Mouse (Mus musculus) CH12.LX (cell line): ENCODE data around the gene Myh9. TPM values are rescaled to one million over a fixed set of nuclear protein-coding genes. Genes with fewer than 3 reads are reported as not detected.

Experiments used
- DNase-seq: peaks from one replicate; pipeline ENCODE4 v3.0.0-alpha.2; 2013; ENCODE audit errors: extremely low read depth
- H3K27ac ChIP-seq: 2 replicates; pipeline ENCODE4 v1.5.1; 2012; ENCODE audit warnings: low read depth, mild to moderate bottlenecking, control low read depth, moderate library complexity; ENCODE audit not compliant: insufficient read depth
- H3K27me3 ChIP-seq: replicated peaks from 2 replicates; pipeline ENCODE3; 2012; ENCODE audit warnings: inconsistent platforms
- H3K36me3 ChIP-seq, 2 experiments: replicated peaks in 1 of 2; 2 replicates each; pipeline versions ENCODE3 to v1.6.1; 2012; ENCODE audit warnings: inconsistent platforms in 1 of 2, low read length in 1 of 2, mild to moderate bottlenecking in 1 of 2, mixed read lengths in 1 of 2, moderate library complexity in 1 of 2; ENCODE audit not compliant: control insufficient read depth in 1 of 2, insufficient read depth in 1 of 2
- H3K4me1 ChIP-seq, 2 experiments: 2 replicates each; pipeline ENCODE4 v1.6.1; 2012; ENCODE audit warnings: inconsistent platforms in 1 of 2, moderate library complexity in 1 of 2; ENCODE audit not compliant: insufficient read depth in 2 of 2, control insufficient read depth in 1 of 2
- H3K4me2 ChIP-seq: 2 replicates; pipeline ENCODE4 v1.6.1; 2012; ENCODE audit warnings: low read depth, mild to moderate bottlenecking, control low read depth; ENCODE audit not compliant: poor library complexity, insufficient read depth, severe bottlenecking
- H3K4me3 ChIP-seq, 3 experiments: fragments of 150-350 bp in 1 of 3; sonication (generic) in 1 of 3; replicated peaks in 1 of 3; 2 replicates each; pipeline versions ENCODE3 to v1.5.1; 2011 to 2012; ENCODE audit warnings: low read depth in 2 of 3, low read length in 2 of 3, mild to moderate bottlenecking in 2 of 3, moderate library complexity in 2 of 3, control low read depth in 1 of 3, improper control_type of control experiment in 1 of 3, inconsistent platforms in 1 of 3, mixed read lengths in 1 of 3; ENCODE audit not compliant: poor library complexity in 1 of 3
- H3K79me2 ChIP-seq: replicated peaks from 2 replicates; pipeline ENCODE4 v1.6.1; 2012; ENCODE audit warnings: mild to moderate bottlenecking, moderate library complexity; ENCODE audit not compliant: control insufficient read depth, poor library complexity, insufficient read depth, severe bottlenecking; ENCODE audit errors: extremely low read depth
- H3K9ac ChIP-seq: 2 replicates; pipeline ENCODE4 v1.6.1; 2012; ENCODE audit warnings: low read depth, mild to moderate bottlenecking, control low read depth, moderate library complexity; ENCODE audit not compliant: insufficient read depth
- H3K9me3 ChIP-seq: replicated peaks from 2 replicates; pipeline ENCODE3; 2012; ENCODE audit warnings: low read length, inconsistent platforms, mixed read lengths
- CTCF ChIP-seq, 2 experiments: IDR thresholded peaks in 1 of 2; conservative IDR thresholded peaks in 1 of 2; 2 replicates each; pipeline ENCODE4 v1.5.1; 2011 to 2012; ENCODE audit warnings: low read depth in 2 of 2, low read length in 2 of 2, improper control_type of control experiment in 1 of 2, inconsistent platforms in 1 of 2, mild to moderate bottlenecking in 1 of 2, moderate library complexity in 1 of 2
- E2F4 ChIP-seq: IDR thresholded peaks from 2 replicates; pipeline ENCODE4 v1.6.1; 2011; ENCODE audit warnings: low read depth, low read length, improper control_type of control experiment; ENCODE audit not compliant: insufficient replicate concordance
- IRF4 ChIP-seq: IDR thresholded peaks from 2 replicates; pipeline ENCODE4 v1.6.1; 2014; ENCODE audit warnings: low read depth, mild to moderate bottlenecking, inconsistent platforms, low read length, improper control_type of control experiment
- JUND ChIP-seq: conservative IDR thresholded peaks from 2 replicates; pipeline ENCODE4 v1.6.1; 2011; ENCODE audit warnings: low read depth, low read length, improper control_type of control experiment
- KAT2A ChIP-seq: IDR thresholded peaks from 2 replicates; pipeline ENCODE4 v1.6.1; 2012; ENCODE audit warnings: low read length, improper control_type of control experiment, inconsistent platforms; ENCODE audit not compliant: insufficient replicate concordance
- MAFK ChIP-seq: IDR thresholded peaks from 2 replicates; pipeline ENCODE4 v1.6.1; 2011; ENCODE audit warnings: low read length, improper control_type of control experiment; ENCODE audit not compliant: insufficient replicate concordance
- MAZ ChIP-seq: IDR thresholded peaks from 2 replicates; pipeline ENCODE4 v1.6.1; 2012; ENCODE audit warnings: low read depth, mild to moderate bottlenecking, inconsistent platforms, low read length, improper control_type of control experiment, moderate library complexity
- MEF2A ChIP-seq: IDR thresholded peaks from 2 replicates; pipeline ENCODE4 v1.6.1; 2014; ENCODE audit warnings: low read depth, mild to moderate bottlenecking, inconsistent platforms, low read length, improper control_type of control experiment, borderline replicate concordance
- MYC ChIP-seq: IDR thresholded peaks from 2 replicates; pipeline ENCODE4 v1.6.1; 2011; ENCODE audit warnings: low read depth, mild to moderate bottlenecking, improper control_type of control experiment, low read length
- NRF1 ChIP-seq: IDR thresholded peaks from 2 replicates; pipeline ENCODE4 v1.6.1; 2014; ENCODE audit warnings: low read depth, mild to moderate bottlenecking, inconsistent platforms, low read length, improper control_type of control experiment, moderate library complexity
- POLR2A ChIP-seq: IDR thresholded peaks from 2 replicates; pipeline ENCODE4 v1.6.1; 2011; ENCODE audit warnings: low read depth, mild to moderate bottlenecking, improper control_type of control experiment, low read length
- RAD21 ChIP-seq: IDR thresholded peaks from 2 replicates; pipeline ENCODE4 v1.6.1; 2011; ENCODE audit warnings: low read depth, mild to moderate bottlenecking, low read length, improper control_type of control experiment, moderate library complexity
- TBP ChIP-seq: conservative IDR thresholded peaks from 2 replicates; pipeline ENCODE4 v1.6.1; 2011; ENCODE audit warnings: low read depth, low read length, improper control_type of control experiment
- ZNF384 ChIP-seq: IDR thresholded peaks from 2 replicates; pipeline ENCODE4 v1.6.1; 2012; ENCODE audit warnings: low read depth, low read length, improper control_type of control experiment, inconsistent platforms
- dilution Hi-C: fragments of 300-500 bp; cut with MboI; formaldehyde crosslinking; loops from 2 replicates; pipeline ENCODE4 v1.14.3; 2020; ENCODE audit warnings: low sequenced_read_pairs; ENCODE audit not compliant: extremely low pct_unique_long_range_greater_than_20kb, extremely low pct_ligation_motif_present
- in situ Hi-C: fragments of 300-500 bp; cut with MboI; formaldehyde crosslinking; loops from 3 replicates; pipeline ENCODE4 v1.14.3; 2019; ENCODE audit warnings: low sequenced_read_pairs, low pct_ligation_motif_present, low pct_unique_long_range_greater_than_20kb, mixed read lengths
- polyA plus RNA-seq: library from polyadenylated mRNA; unstranded; fragments of >175 nt; gene quantifications from 2 replicates; pipeline ENCODE4 v1.2.1, GENCODE M21; 2012; ENCODE audit warnings: low read depth; ENCODE audit not compliant: insufficient read length
- total RNA-seq, 2 experiments: library from RNA; depleted of rRNA; stranded (reverse); fragments of 300-350 nt in 1 of 2; fragments of >200 nt in 1 of 2; gene quantifications; 2 replicates each; pipeline ENCODE4 v1.2.3; 2012 to 2014

The Myh9 gene
- total and polyA plus RNA-seq, 3 experiments: 43.8 to 165 (median 146) TPM

DNA sequence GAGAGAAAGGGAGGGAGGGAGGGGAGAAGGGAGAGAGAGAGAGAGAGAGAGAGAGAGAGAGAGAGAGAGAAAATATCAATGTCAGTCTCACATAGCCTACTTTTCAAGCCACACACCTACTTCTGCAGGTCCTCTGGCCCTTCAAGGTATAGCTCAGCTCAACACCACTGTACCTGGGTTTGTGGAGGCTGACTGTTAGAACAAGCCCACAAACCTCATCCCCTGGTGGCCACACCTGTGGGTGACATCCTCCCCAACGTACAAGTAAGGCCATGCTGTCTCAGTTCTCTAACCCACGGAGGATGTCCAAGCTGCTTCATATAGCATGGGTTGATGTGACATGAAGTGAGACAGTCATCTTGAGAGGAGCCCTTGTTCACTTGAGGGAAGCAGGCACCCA, 35.2 kb upstream of the Myh9 start:
- H3K4me3 ChIP-seq: no peak overlapping the region
- in situ Hi-C loops: no loop called here
- H3K36me3 ChIP-seq: no peaks in the 10 kb centered on the region
- H3K4me1 ChIP-seq: peaks cover 3 to 7% of the 10 kb centered on the region in 2 experiments; a peak in 3 of 4 replicates
- H3K27ac ChIP-seq: no peak overlapping the region
- dilution Hi-C loops: no loop called here
- TF ChIP-seq ZNF384: no peak
- no peak for TF ChIP-seq MAFK
- TF ChIP-seq CTCF (conservative IDR thresholded peaks at IDR 0.05 in 1 of 2, IDR thresholded peaks at IDR 0.05 in 1 of 2; ENCODE audit: low read depth in 2 of 2, low read length in 2 of 2): peak; percentile 15 to 26; a peak in 2 of 4 replicates
- peak; percentile 9; the same call in 1 of the 2 replicates for TF ChIP-seq RAD21
- TF ChIP-seq, all 38 proteins: peak for 2
- Histone ChIP-seq H3K27me3 (peaks cover 2% of the 10 kb centered on the region), H3K9ac (no peak overlapping the region), H3K9me3 (no peaks in the 10 kb centered on the region), H3K79me2 (no peaks in the 10 kb centered on the region), H3K4me2 (no peak overlapping the region)
- DNase-seq: no peak

DNA sequence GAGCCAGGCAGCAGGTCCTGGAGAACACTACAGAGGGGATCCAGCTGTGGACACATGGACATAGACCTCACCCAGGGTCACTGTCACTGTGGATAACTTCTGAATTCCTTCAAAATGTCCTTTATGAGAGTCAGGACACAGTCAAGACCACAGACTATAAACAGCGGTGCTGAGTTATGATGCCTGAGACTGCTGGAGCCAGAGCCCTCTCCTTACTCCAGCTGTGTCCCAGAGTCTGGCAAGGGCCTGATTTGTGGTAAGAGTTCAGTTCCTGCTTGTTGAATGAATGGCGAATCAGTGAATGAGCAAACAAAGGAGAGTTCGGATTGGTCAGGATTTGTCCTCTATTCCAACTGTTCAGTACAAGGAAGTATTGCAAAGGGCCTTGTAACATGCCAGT, 34.7 kb upstream of the Myh9 start:
- TF ChIP-seq JUND: no peak
- TF ChIP-seq KAT2A: no peak
- TF ChIP-seq IRF4: no peak
- no peak for TF ChIP-seq NRF1
- TF ChIP-seq E2F4: no peak
- no peak for TF ChIP-seq POLR2A
- TF ChIP-seq MAFK: no peak
- TF ChIP-seq TBP: no peak
- TF ChIP-seq MEF2A: no peak
- TF ChIP-seq CTCF (conservative IDR thresholded peaks at IDR 0.05 in 1 of 2, IDR thresholded peaks at IDR 0.05 in 1 of 2; ENCODE audit: low read depth in 2 of 2, low read length in 2 of 2): no peak
- no peak for TF ChIP-seq MAZ
- Histone ChIP-seq H3K79me2 (no peaks in the 10 kb centered on the region), H3K4me1 (peaks cover 3 to 5% of the 10 kb centered on the region in 2 experiments; a peak in 3 of 4 replicates), H3K4me3 (no peak overlapping the region), H3K9ac (no peak overlapping the region), H3K9me3 (no peaks in the 10 kb centered on the region), H3K36me3 (no peaks in the 10 kb centered on the region), H3K27ac (no peak overlapping the region), H3K27me3 (peaks cover 2% of the 10 kb centered on the region), H3K4me2 (no peak overlapping the region)
- DNase-seq: no peak
- in situ Hi-C loops (no loop called here), dilution Hi-C loops (no loop called here)

DNA sequence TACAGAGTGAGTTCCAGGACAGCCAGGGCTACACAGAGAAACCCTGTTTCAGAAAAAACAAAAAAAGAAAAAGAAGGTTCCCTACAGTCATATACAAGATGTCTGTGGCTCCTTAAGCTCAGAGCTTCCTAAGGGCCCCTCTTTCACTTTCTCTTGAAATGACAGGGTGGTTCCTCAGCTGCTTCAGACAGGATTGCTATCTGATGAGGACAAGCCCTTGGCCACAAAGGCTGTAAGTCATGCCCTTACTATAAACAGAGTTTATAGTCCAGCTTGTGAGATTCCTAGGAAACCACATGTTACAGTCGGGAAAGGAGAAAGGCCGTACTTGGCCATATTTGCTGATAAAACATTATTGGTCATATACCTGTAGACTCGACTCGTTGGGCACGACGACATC, 34.0 kb upstream of the Myh9 start:
- DNase-seq: no peak
- dilution Hi-C loops: no loop called here
- in situ Hi-C loops: no loop called here
- H3K27ac ChIP-seq: no peak overlapping the region
- peak; percentile 49; the same call in 1 of the 2 replicates for TF ChIP-seq IRF4
- no peak for TF ChIP-seq MYC
- TF ChIP-seq, all 38 proteins: peak for 1
- no peak overlapping the region for H3K4me3 ChIP-seq
- peaks cover 3 to 5% of the 10 kb centered on the region in 2 experiments; a peak in 3 of 4 replicates for H3K4me1 ChIP-seq
- no peaks in the 10 kb centered on the region for H3K36me3 ChIP-seq
- H3K79me2 ChIP-seq: no peaks in the 10 kb centered on the region
- H3K9ac ChIP-seq: no peak overlapping the region
- H3K9me3 ChIP-seq: no peaks in the 10 kb centered on the region
- H3K4me2 ChIP-seq: no peak overlapping the region
- peaks cover 2% of the 10 kb centered on the region for H3K27me3 ChIP-seq
